Mouse (Mus musculus): Measurements from ENCODE around the gene Lhfp. TPM values are rescaled to one million over a fixed set of nuclear protein-coding genes. Genes with fewer than 3 reads are reported as not detected.

Lhfp gene
- polyA plus RNA-seq, 1 experiment, result 12.1 TPM

GRCm38 (mm10) chr3:52999016-52999744 lies 42.1 kb upstream of the Lhfp start:
- no peaks in the 10 kb centered on the region for H3K27me3 ChIP-seq (ENCODE audit: control insufficient read depth, insufficient read depth, low read length, poor library complexity, severe bottlenecking)
- no peaks in the 10 kb centered on the region; the same call in 1 of the 2 replicates for H3K36me3 ChIP-seq (ENCODE audit: control insufficient read depth, insufficient read depth, low read length, poor library complexity, severe bottlenecking)
- TF ChIP-seq POLR2A (IDR thresholded peaks at IDR 0.05; ENCODE audit: insufficient read depth, low read length), result no peak
- no peak for TF ChIP-seq CTCF (IDR thresholded peaks at IDR 0.05; ENCODE audit: low read depth, low read length)
- no peak for TF ChIP-seq EP300 (IDR thresholded peaks at IDR 0.05; ENCODE audit: insufficient read depth, low read depth, low read length)
- no peak overlapping the region for H3K4me3 ChIP-seq (ENCODE audit: low read depth, low read length)
- no peaks in the 10 kb centered on the region; the same call in 1 of the 2 replicates for H3K9me3 ChIP-seq (replicated peaks; ENCODE audit: control insufficient read depth, insufficient read depth, low read length, poor library complexity, severe bottlenecking)
- no peak overlapping the region for H3K9ac ChIP-seq (ENCODE audit: low read depth, poor library complexity, severe bottlenecking)
- no peak overlapping the region for H3K27ac ChIP-seq (ENCODE audit: insufficient read depth, low read length)
- no peaks in the 10 kb centered on the region for H3K4me1 ChIP-seq (ENCODE audit: control insufficient read depth, insufficient read depth, low read length)

- Histone ChIP-seq H3K4me1 (ENCODE audit: control insufficient read depth, insufficient read depth, low read length) (no peaks in the 10 kb centered on the region), H3K27me3 (ENCODE audit: control insufficient read depth, insufficient read depth, low read length, poor library complexity, severe bottlenecking) (no peaks in the 10 kb centered on the region), H3K9me3 (replicated peaks; ENCODE audit: control insufficient read depth, insufficient read depth, low read length, poor library complexity, severe bottlenecking) (no peaks in the 10 kb centered on the region), H3K4me3 (ENCODE audit: low read depth, low read length) (no peak overlapping the region), H3K36me3 (ENCODE audit: control insufficient read depth, insufficient read depth, low read length, poor library complexity, severe bottlenecking) (no peaks in the 10 kb centered on the region; the same call in 1 of the 2 replicates), H3K9ac (ENCODE audit: low read depth, poor library complexity, severe bottlenecking) (no peak overlapping the region), H3K27ac (ENCODE audit: insufficient read depth, low read length) (no peak overlapping the region)
- no peak for TF ChIP-seq POLR2A (IDR thresholded peaks at IDR 0.05; ENCODE audit: insufficient read depth, low read length)
- TF ChIP-seq EP300 (IDR thresholded peaks at IDR 0.05; ENCODE audit: insufficient read depth, low read depth, low read length), result no peak
- no peak for TF ChIP-seq CTCF (IDR thresholded peaks at IDR 0.05; ENCODE audit: low read depth, low read length)
These were observed 41.3 kb upstream of the Lhfp start for GRCm38 (mm10) chr3:52999996-53000395.

GRCm38 (mm10) chr3:53002076-53002475 lies 39.3 kb upstream of the Lhfp start:
- H3K4me1 ChIP-seq (ENCODE audit: control insufficient read depth, insufficient read depth, low read length), result no peaks in the 10 kb centered on the region
- H3K27ac ChIP-seq (ENCODE audit: insufficient read depth, low read length), result no peak overlapping the region
- no peaks in the 10 kb centered on the region for H3K9me3 ChIP-seq (replicated peaks; ENCODE audit: control insufficient read depth, insufficient read depth, low read length, poor library complexity, severe bottlenecking)
- TF ChIP-seq EP300 (IDR thresholded peaks at IDR 0.05; ENCODE audit: insufficient read depth, low read depth, low read length) (no peak), POLR2A (IDR thresholded peaks at IDR 0.05; ENCODE audit: insufficient read depth, low read length) (no peak), CTCF (IDR thresholded peaks at IDR 0.05; ENCODE audit: low read depth, low read length) (no peak)
- no peak overlapping the region for H3K4me3 ChIP-seq (ENCODE audit: low read depth, low read length)
- no peak overlapping the region for H3K9ac ChIP-seq (ENCODE audit: low read depth, poor library complexity, severe bottlenecking)
- no peaks in the 10 kb centered on the region for H3K27me3 ChIP-seq (ENCODE audit: control insufficient read depth, insufficient read depth, low read length, poor library complexity, severe bottlenecking)
- H3K36me3 ChIP-seq (ENCODE audit: control insufficient read depth, insufficient read depth, low read length, poor library complexity, severe bottlenecking), result no peaks in the 10 kb centered on the region

GRCm38 (mm10) chr3:53004406-53005114 lies 36.8 kb upstream of the Lhfp start:
- H3K27me3 ChIP-seq (ENCODE audit: control insufficient read depth, insufficient read depth, low read length, poor library complexity, severe bottlenecking), result no peaks in the 10 kb centered on the region
- TF ChIP-seq EP300 (IDR thresholded peaks at IDR 0.05; ENCODE audit: insufficient read depth, low read depth, low read length) (no peak), CTCF (IDR thresholded peaks at IDR 0.05; ENCODE audit: low read depth, low read length) (no peak), POLR2A (IDR thresholded peaks at IDR 0.05; ENCODE audit: insufficient read depth, low read length) (no peak)
- no peaks in the 10 kb centered on the region for H3K9me3 ChIP-seq (replicated peaks; ENCODE audit: control insufficient read depth, insufficient read depth, low read length, poor library complexity, severe bottlenecking)
- H3K4me1 ChIP-seq (ENCODE audit: control insufficient read depth, insufficient read depth, low read length), result no peaks in the 10 kb centered on the region
- no peak overlapping the region for H3K9ac ChIP-seq (ENCODE audit: low read depth, poor library complexity, severe bottlenecking)
- H3K36me3 ChIP-seq (ENCODE audit: control insufficient read depth, insufficient read depth, low read length, poor library complexity, severe bottlenecking), result no peaks in the 10 kb centered on the region
- H3K4me3 ChIP-seq (ENCODE audit: low read depth, low read length), result no peak overlapping the region
- no peak overlapping the region for H3K27ac ChIP-seq (ENCODE audit: insufficient read depth, low read length)

GRCm38 (mm10) chr3:53007411-53007810 lies 33.9 kb upstream of the Lhfp start:
- H3K4me1 ChIP-seq (ENCODE audit: control insufficient read depth, insufficient read depth, low read length), result no peaks in the 10 kb centered on the region
- TF ChIP-seq EP300 (IDR thresholded peaks at IDR 0.05; ENCODE audit: insufficient read depth, low read depth, low read length) (no peak), POLR2A (IDR thresholded peaks at IDR 0.05; ENCODE audit: insufficient read depth, low read length) (no peak), CTCF (IDR thresholded peaks at IDR 0.05; ENCODE audit: low read depth, low read length) (no peak)

More at GRCm38 (mm10) chr3:53007411-53007810, 33.9 kb upstream of the Lhfp start:
- Histone ChIP-seq H3K27ac (ENCODE audit: insufficient read depth, low read length) (no peak overlapping the region), H3K36me3 (ENCODE audit: control insufficient read depth, insufficient read depth, low read length, poor library complexity, severe bottlenecking) (no peaks in the 10 kb centered on the region), H3K27me3 (ENCODE audit: control insufficient read depth, insufficient read depth, low read length, poor library complexity, severe bottlenecking) (no peaks in the 10 kb centered on the region), H3K9me3 (replicated peaks; ENCODE audit: control insufficient read depth, insufficient read depth, low read length, poor library complexity, severe bottlenecking) (no peaks in the 10 kb centered on the region), H3K9ac (ENCODE audit: low read depth, poor library complexity, severe bottlenecking) (no peak overlapping the region), H3K4me3 (ENCODE audit: low read depth, low read length) (no peak overlapping the region)

Measured in ES-Bruce4 (cell line).